Mouse (Mus musculus) lung, embryonic 16.5 days (tissue): Measurements from ENCODE around the gene Bap1. TPM values are rescaled to one million over a fixed set of nuclear protein-coding genes. Genes with fewer than 3 reads are reported as not detected.

ENCODE experiments used
- ATAC-seq: fragments of 200-750 bp; cut with Nextera tagmentation; 2 replicates; pipeline ENCODE4 v1.8.0; 2017; ENCODE audit warnings: low read depth, mild to moderate bottlenecking, moderate library complexity
- H3K27ac ChIP-seq: fragments of 300-500 bp; sonication (generic); 2 replicates; pipeline ENCODE4 v1.5.1; 2014; ENCODE audit warnings: mild to moderate bottlenecking, control low read depth, low read length
- H3K27me3 ChIP-seq: fragments of 300-500 bp; sonication (generic); 2 replicates; pipeline ENCODE4 v1.6.1; 2014; ENCODE audit warnings: low read depth, low read length, mixed read lengths; ENCODE audit not compliant: control insufficient read depth, insufficient read depth
- H3K36me3 ChIP-seq: fragments of 300-500 bp; sonication (generic); 2 replicates; pipeline ENCODE4 v1.6.1; 2014; ENCODE audit warnings: low read length; ENCODE audit not compliant: control insufficient read depth, insufficient read depth
- H3K4me1 ChIP-seq: fragments of 300-500 bp; sonication (generic); replicated peaks from 2 replicates; pipeline ENCODE4 v1.6.1; 2014; ENCODE audit warnings: low read length, mixed read lengths; ENCODE audit not compliant: control insufficient read depth, insufficient read depth
- H3K4me2 ChIP-seq: fragments of 300-500 bp; sonication (generic); 2 replicates; pipeline ENCODE4 v1.6.1; 2014; ENCODE audit warnings: low read depth, low read length, control low read depth
- H3K4me3 ChIP-seq: fragments of 300-500 bp; sonication (generic); 2 replicates; pipeline ENCODE4 v1.5.1; 2014; ENCODE audit warnings: mild to moderate bottlenecking, low read length, control low read depth
- H3K9ac ChIP-seq: fragments of 300-500 bp; sonication (generic); 2 replicates; pipeline ENCODE4 v1.6.1; 2014; ENCODE audit warnings: low read length, control low read depth
- H3K9me3 ChIP-seq: fragments of 300-500 bp; sonication (generic); 2 replicates; pipeline ENCODE4 v1.6.1; 2016; ENCODE audit warnings: low read length; ENCODE audit not compliant: control insufficient read depth
- WGBS: fragments of 180-500 bp; shearing (Covaris S2); extraction: QIAGEN DNeasy Blood & Tissue Kit; methylation state at CpG from one replicate; pipeline ENCODE4 v1.1.7; 2014; 5-methylcytosine and 5-hydroxymethylcytosine counted together
- polyA plus RNA-seq: library from polyadenylated mRNA; unstranded; fragments of >200 nt; fragmentation: Nextera tagmentation; extraction: Ambion mirVana; gene quantifications from 2 replicates; pipeline ENCODE4 v1.2.1, GENCODE M21; 2015

Bap1 gene
- polyA plus RNA-seq, 1 experiment from 2014 or later, result 82.2 TPM

DNA sequence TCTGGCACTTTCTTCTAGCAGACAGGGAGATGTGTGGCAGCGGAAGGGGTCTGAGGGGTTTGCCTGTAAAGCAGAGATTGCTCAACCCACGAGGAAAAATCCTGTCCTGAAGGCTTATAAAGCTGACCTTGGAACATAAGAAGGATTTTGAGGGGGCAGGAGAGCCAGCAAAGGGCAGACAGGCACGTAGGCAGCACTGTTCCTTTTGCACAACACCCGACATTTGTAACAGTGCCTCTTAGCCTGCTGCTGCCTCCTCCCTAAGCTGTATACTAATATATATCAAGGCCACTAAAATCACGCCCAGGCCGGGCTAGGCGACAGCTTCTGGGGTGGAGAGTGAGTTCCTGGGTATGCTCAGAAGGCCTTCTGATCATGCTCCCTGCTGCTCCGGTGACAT lies 20.8 kb upstream of the Bap1 start:
- peak overlapping the region; percentile 34; the same call in 1 of the 2 replicates for H3K9ac ChIP-seq
- peaks cover 31% of the 10 kb centered on the region for H3K4me1 ChIP-seq

DNA sequence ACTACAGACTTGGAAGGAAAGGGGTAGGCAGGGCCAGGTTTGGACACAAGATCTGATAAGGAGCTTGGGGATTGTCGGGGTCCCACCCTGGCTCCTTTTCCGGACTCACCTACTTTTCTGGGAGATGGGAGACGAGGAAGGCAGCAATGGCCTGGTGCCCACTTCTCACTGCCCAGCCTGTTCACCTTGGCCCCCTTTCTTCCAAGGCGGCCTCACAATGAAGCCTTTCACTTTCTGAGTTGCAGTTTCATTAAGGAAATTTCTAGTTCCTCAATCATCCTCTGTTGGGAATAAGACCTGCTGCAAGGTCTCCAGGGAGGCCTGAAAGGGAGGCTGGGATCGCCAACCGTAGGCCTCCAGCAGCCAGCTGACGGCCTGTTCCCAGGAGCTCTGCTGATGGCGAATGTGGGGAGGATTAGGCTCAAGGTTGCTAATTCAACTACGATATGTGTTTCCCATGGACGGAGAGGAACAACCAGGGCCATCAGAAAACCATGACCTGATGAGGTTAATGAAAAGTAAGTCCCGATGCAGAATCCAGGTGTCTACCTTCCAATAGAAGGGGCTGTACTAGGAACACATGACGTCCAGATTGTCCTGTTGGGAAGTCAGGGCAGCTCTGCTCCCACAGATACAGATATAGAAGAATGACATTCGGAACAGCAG lies 18.7 kb upstream of the Bap1 start:
- Histone ChIP-seq H3K27ac (peak overlapping the region; percentile 79), H3K36me3 (0 out of 2 replicates have a peak, but pooled peaks cover 2% of the 10 kb centered on the region), H3K9me3 (no peaks in the 10 kb centered on the region), H3K4me3 (no peak overlapping the region), H3K4me2 (no peak overlapping the region), H3K4me1 (peaks cover 14% of the 10 kb centered on the region; the same call in 1 of the 2 replicates), H3K27me3 (no peaks in the 10 kb centered on the region), H3K9ac (no peak overlapping the region)
- no peak for ATAC-seq
- WGBS, result 71% methylated on average over 13 of the region's 13 CpGs

More for the DNA sequence above, 20.8 kb upstream of the Bap1 start:
- Histone ChIP-seq H3K4me2 (no peak overlapping the region), H3K4me3 (no peak overlapping the region), H3K36me3 (no peaks in the 10 kb centered on the region), H3K9me3 (no peaks in the 10 kb centered on the region), H3K27ac (peak overlapping the region; percentile 40), H3K27me3 (no peaks in the 10 kb centered on the region)
- ATAC-seq, result no peak
- WGBS, result 60% methylated on average over 8 of the region's 8 CpGs

DNA sequence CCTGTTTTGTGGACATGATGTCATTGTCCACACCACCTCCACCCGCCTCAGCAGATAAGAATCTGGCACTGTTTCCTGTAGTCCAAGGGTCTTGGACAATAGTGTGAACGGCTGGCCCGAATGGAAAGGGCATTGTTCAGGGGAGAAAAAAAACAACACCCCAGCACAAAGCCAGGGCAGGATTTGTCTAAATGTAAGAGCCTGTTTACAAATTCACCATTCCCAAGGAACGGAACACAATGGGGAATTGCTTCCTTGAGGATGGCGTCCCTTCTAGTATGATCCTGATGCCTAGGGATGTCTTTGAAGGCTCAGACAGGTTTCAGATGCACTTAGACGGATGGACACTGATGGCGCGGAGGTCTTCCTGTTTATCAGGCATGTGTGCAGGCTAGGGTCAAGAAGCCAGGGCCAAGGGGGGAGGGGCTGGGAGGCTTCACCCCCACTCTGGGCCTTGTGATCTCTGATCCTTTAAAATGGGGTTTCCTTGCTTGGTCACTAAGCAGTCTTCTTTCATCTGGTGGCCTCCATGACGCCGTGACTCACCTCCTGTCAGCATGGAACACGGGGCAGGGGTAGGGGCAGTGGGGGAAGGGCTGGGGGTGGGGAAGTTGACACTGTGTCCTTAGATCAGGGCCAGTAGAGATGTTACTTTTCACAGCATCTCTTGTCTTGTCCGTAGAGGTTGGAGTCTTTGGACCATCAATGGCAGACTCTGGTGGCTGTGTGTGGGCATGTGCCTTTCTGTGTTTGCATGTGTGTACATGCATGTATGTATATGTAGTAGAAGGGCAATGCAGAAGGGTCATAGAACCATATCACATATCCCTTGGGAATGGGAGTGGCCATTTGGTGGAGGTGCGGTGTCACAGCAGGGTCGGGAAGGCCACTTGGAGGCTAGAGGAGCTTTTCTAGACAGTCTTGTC lies 17.9 kb upstream of the Bap1 start:
- Histone ChIP-seq H3K4me1 (peaks cover 9% of the 10 kb centered on the region; the same call in 1 of the 2 replicates), H3K9ac (no peak overlapping the region), H3K9me3 (no peaks in the 10 kb centered on the region), H3K27ac (peak overlapping the region; percentile 76), H3K27me3 (no peaks in the 10 kb centered on the region), H3K36me3 (0 out of 2 replicates have a peak, but pooled peaks cover 2% of the 10 kb centered on the region), H3K4me3 (no peak overlapping the region), H3K4me2 (no peak overlapping the region)
- peak; percentile 76 for ATAC-seq
- 66% methylated on average over 14 of the region's 14 CpGs for WGBS

DNA sequence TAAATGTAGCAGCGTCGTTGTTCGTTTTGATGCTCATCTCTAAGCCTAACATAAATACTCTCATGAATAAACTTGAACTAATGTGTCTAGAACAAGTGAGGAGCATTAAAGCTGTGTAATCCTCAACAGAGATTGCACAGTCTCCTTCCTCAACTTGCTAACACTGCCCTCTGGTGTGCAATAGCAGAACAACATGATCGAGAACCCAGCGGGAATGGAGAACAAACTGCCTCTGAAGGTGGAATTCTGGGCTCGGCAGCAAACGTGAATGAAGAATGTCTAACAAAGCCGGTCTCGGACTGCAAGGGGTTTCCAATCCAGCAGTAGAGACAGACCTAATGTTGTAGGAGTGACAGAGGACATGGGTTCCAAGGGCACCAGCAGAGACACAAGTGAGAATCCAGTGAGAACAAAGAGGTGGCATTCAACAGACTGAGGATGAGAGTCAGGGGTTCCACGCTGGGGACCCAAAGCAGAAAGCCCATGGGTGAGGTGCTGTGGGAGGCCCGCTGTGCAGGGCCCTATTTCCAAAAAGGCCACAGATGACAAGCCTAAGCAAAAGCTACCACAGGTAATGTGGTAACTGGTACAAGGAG lies 17.2 kb upstream of the Bap1 start:
- Histone ChIP-seq H3K27ac (peak overlapping the region; percentile 76), H3K36me3 (0 out of 2 replicates have a peak, but pooled peaks cover 2% of the 10 kb centered on the region), H3K9me3 (no peaks in the 10 kb centered on the region), H3K4me2 (no peak overlapping the region), H3K4me1 (peaks cover 5% of the 10 kb centered on the region; the same call in 1 of the 2 replicates), H3K9ac (peak overlapping the region; percentile 48), H3K27me3 (no peaks in the 10 kb centered on the region), H3K4me3 (no peak overlapping the region)
- peak; percentile 26; the same call in 1 of the 2 replicates for ATAC-seq
- WGBS, result 9% methylated on average over 11 of the region's 11 CpGs

DNA sequence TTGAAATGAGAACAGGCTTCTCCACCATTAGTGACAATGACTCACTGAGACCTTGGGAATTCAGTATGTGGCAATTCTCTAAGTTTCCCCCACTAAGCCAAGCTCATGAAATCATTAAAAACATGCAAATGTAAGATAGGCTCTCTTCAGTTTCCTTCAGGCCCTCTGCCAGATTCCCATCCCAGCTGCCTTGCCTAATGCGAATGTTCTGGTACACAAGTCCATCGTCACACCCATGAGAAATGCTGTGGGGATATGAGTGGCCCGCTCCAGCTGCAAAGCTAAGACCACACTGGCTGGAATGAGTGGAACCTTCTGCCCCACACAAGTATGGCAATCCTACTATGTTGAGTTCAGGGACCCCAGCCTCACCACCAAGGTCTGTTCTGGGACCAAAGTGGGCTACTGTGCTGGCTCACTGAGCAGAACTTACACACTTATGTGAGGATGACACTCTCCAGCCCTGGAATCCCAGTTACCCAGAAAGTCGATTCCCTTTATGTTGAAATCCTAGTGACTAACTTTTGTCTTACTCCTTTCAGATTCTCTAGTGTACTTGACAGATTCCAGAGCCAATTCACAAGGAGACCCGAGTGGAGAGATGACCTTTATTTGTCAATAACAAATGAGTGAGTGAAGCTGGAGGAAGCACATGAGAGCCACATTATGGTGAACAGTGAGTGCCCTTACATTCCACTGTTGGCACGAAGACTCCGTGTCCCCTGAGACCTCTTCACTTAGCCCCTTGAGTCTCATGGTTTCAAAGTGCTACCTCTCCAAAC lies 14.0 kb upstream of the Bap1 start:
- Histone ChIP-seq H3K4me3 (no peak overlapping the region), H3K36me3 (0 out of 2 replicates have a peak, but pooled peaks cover 2% of the 10 kb centered on the region), H3K27me3 (no peaks in the 10 kb centered on the region), H3K4me1 (peaks cover 3% of the 10 kb centered on the region; the same call in 1 of the 2 replicates), H3K27ac (peak overlapping the region; percentile 48; the same call in 1 of the 2 replicates), H3K4me2 (no peak overlapping the region), H3K9me3 (no peaks in the 10 kb centered on the region), H3K9ac (no peak overlapping the region)
- 66% methylated on average over 7 of the region's 7 CpGs for WGBS
- peak; percentile 46 for ATAC-seq

DNA sequence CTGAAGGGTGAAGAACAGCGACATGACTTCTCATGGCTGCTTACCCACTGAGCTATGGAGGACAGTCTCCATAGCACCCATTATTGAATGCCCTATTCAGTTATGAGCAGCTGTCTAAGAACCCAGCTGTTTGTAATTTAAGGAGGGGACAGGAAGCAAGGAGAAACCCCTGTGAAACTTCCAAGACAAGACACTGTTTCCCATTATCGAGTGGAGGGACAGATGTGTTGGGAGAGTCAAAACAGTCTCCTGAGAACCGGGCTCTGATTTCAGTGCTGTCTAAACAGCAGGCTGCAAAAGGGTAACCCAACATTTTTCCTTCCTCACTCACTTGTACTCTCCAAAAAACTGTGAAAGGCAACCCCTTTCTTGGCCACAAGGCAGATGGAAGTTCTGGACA lies 10.7 kb upstream of the Bap1 start:
- no peak overlapping the region for H3K9ac ChIP-seq
- H3K4me3 ChIP-seq, result no peak overlapping the region
- no peak for ATAC-seq
- no peak overlapping the region for H3K4me2 ChIP-seq
- 0 out of 2 replicates have a peak, but pooled peaks cover 2% of the 10 kb centered on the region for H3K36me3 ChIP-seq
- no peak overlapping the region for H3K27ac ChIP-seq
- H3K4me1 ChIP-seq, result no peaks in the 10 kb centered on the region
- 64% methylated on average over 3 of the region's 3 CpGs for WGBS
- no peaks in the 10 kb centered on the region for H3K27me3 ChIP-seq
- H3K9me3 ChIP-seq, result no peaks in the 10 kb centered on the region

DNA sequence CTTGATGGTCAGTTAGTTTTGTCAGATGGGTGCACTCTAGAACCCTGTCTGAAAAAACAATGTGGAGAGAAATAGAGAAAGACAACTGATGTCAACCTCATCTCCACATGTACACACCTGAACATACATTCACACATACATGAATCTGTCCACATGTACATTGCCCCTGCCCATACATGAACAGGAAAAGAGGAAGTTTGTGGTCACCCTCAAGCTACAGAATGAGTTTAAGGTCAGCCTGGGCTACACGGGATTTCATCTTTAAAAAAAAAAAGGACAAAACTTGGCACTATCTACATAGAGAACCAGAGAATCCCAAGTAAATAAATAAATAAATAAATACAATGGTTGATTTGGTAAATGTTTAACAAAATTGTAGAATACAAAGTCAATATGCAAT lies 6.5 kb upstream of the Bap1 start:
- ATAC-seq, result no peak
- Histone ChIP-seq H3K36me3 (no peaks in the 10 kb centered on the region), H3K27ac (no peak overlapping the region), H3K9ac (no peak overlapping the region), H3K4me2 (no peak overlapping the region), H3K4me1 (peaks cover 1% of the 10 kb centered on the region; the same call in 1 of the 2 replicates), H3K4me3 (no peak overlapping the region), H3K27me3 (no peaks in the 10 kb centered on the region), H3K9me3 (no peaks in the 10 kb centered on the region)
- WGBS, result 68% methylated on average over 1 of the region's 1 CpGs

DNA sequence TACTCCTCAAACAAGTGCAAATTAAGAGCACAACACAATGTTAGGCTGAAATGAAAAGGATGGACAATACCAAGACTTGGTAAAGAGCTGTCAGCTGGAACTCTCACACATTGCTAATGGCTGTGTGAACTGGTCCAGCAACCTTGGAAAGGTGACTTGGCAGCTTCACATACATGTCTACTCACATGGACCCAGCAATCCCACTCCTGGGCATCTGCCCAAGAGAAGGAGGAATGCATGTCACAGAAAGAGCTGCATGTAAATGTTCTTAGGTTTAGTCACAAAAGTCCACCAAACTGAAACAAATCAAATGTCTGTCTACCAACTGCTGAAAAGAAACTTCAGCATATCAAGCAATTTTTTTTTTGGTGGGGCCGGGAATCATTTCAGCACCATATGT lies 5.3 kb upstream of the Bap1 start:
- no peaks in the 10 kb centered on the region for H3K27me3 ChIP-seq
- no peak for ATAC-seq
- no peaks in the 10 kb centered on the region for H3K9me3 ChIP-seq
- no peak overlapping the region for H3K9ac ChIP-seq
- 68% methylated on average over 1 of the region's 1 CpGs for WGBS
- no peak overlapping the region for H3K4me3 ChIP-seq
- H3K36me3 ChIP-seq, result no peaks in the 10 kb centered on the region
- H3K4me1 ChIP-seq, result peaks cover 8% of the 10 kb centered on the region
- H3K4me2 ChIP-seq, result no peak overlapping the region
- H3K27ac ChIP-seq, result no peak overlapping the region
